Mouse (Mus musculus) hindbrain, embryonic 11.5 days (tissue): ENCODE data around the gene Pacs1. TPM values are rescaled to one million over a fixed set of nuclear protein-coding genes. Genes with fewer than 3 reads are reported as not detected.

Experiments used
- ATAC-seq: fragments of 200-750 bp; cut with Nextera tagmentation; 2 replicates; pipeline ENCODE4 v1.8.0; 2017; ENCODE audit warnings: mild to moderate bottlenecking, moderate TSS enrichment, moderate library complexity; ENCODE audit not compliant: low FRiP score
- DNase-seq: peaks from one replicate; pipeline ENCODE4 v3.0.0-alpha.2; 2015; ENCODE audit warnings: low spot score
- H3K27ac ChIP-seq: fragments of 300-500 bp; sonication (generic); 2 replicates; pipeline ENCODE4 v1.5.1; 2014; ENCODE audit warnings: mild to moderate bottlenecking, low read depth, low read length
- H3K27me3 ChIP-seq: fragments of 300-500 bp; sonication (generic); 2 replicates; pipeline ENCODE4 v1.6.1; 2014; ENCODE audit warnings: mild to moderate bottlenecking, low read length, moderate library complexity, mixed read lengths; ENCODE audit not compliant: control insufficient read depth, insufficient read depth
- H3K36me3 ChIP-seq: fragments of 300-500 bp; sonication (generic); 2 replicates; pipeline ENCODE4 v1.6.1; 2014; ENCODE audit warnings: mild to moderate bottlenecking, low read length, moderate library complexity, mixed read lengths; ENCODE audit not compliant: control insufficient read depth, insufficient read depth
- H3K4me1 ChIP-seq: fragments of 300-500 bp; sonication (generic); replicated peaks from 2 replicates; pipeline ENCODE4 v1.6.1; 2014; ENCODE audit warnings: low read length, mixed read lengths; ENCODE audit not compliant: control insufficient read depth, insufficient read depth
- H3K4me2 ChIP-seq: fragments of 300-500 bp; sonication (generic); replicated peaks from 2 replicates; pipeline ENCODE4 v1.6.1; 2014; ENCODE audit warnings: mild to moderate bottlenecking, low read depth, low read length
- H3K4me3 ChIP-seq: fragments of 300-500 bp; sonication (generic); 2 replicates; pipeline ENCODE4 v1.5.1; 2014; ENCODE audit warnings: low read depth, low read length
- H3K9ac ChIP-seq: fragments of 300-500 bp; sonication (generic); 2 replicates; pipeline ENCODE4 v1.6.1; 2014; ENCODE audit warnings: low read depth, low read length
- H3K9me3 ChIP-seq: fragments of 300-500 bp; sonication (generic); 2 replicates; pipeline ENCODE4 v1.6.1; 2016; ENCODE audit warnings: low read length; ENCODE audit not compliant: control insufficient read depth
- WGBS: fragments of 180-500 bp; shearing (Covaris S2); extraction: QIAGEN DNeasy Blood & Tissue Kit; methylation state at CpG from one replicate; pipeline ENCODE4 v1.1.7; 2014; 5-methylcytosine and 5-hydroxymethylcytosine counted together
- polyA plus RNA-seq: library from polyadenylated mRNA; unstranded; fragments of >200 nt; fragmentation: Nextera tagmentation; extraction: Ambion mirVana; gene quantifications from 2 replicates; pipeline ENCODE4 v1.2.1, GENCODE M21; 2014

The Pacs1 gene
- polyA plus RNA-seq: 23.2 and 23.4 TPM in 2 replicates

GRCm38 (mm10) chr19:5272801-5273733 lies at the start of gene Pacs1:
Gene Pacs1, minus strand, starts transcription at chr19:5273119.
- H3K4me2 ChIP-seq: peak within 1 kb of the TSS; percentile 95
- H3K27me3 ChIP-seq: no peaks in the 10 kb centered on the region
- H3K4me1 ChIP-seq: peaks cover 12% of the 10 kb centered on the region
- under 1% methylated on average over 82 of the region's 97 CpGs for WGBS
- H3K9me3 ChIP-seq: no peaks in the 10 kb centered on the region
- ATAC-seq: peak; percentile 89
- peak within 1 kb of the TSS; percentile 90 for H3K9ac ChIP-seq
- H3K4me3 ChIP-seq: peak within 1 kb of the TSS; percentile 89
- H3K27ac ChIP-seq: peak within 1 kb of the TSS; percentile 82
- 0 out of 2 replicates have a peak, but pooled peaks cover 7% of the 10 kb centered on the region for H3K36me3 ChIP-seq
- DNase-seq: peak; percentile 95

GRCm38 (mm10) chr19:5313189-5313588 lies 40.3 kb upstream of the Pacs1 start:
- Histone ChIP-seq H3K27ac (no peak overlapping the region), H3K9ac (no peak overlapping the region), H3K9me3 (peaks cover 3% of the 10 kb centered on the region; the same call in 1 of the 2 replicates), H3K4me3 (no peak overlapping the region), H3K27me3 (no peaks in the 10 kb centered on the region), H3K4me1 (no peaks in the 10 kb centered on the region), H3K36me3 (no peaks in the 10 kb centered on the region), H3K4me2 (no peak overlapping the region)
- ATAC-seq (no peak), DNase-seq (no peak)
- 91% methylated on average over 8 of the region's 8 CpGs for WGBS

- H3K36me3 ChIP-seq: peaks cover 9% of the 10 kb centered on the region; the same call in 1 of the 2 replicates
- H3K27ac ChIP-seq: no peak overlapping the region
- no peak overlapping the region for H3K4me3 ChIP-seq
- H3K4me2 ChIP-seq: no peak overlapping the region
- DNase-seq: peak; percentile 54
- peaks cover 5% of the 10 kb centered on the region; the same call in 1 of the 2 replicates for H3K9me3 ChIP-seq
- peaks cover 12% of the 10 kb centered on the region for H3K27me3 ChIP-seq
- ATAC-seq: no peak
- H3K9ac ChIP-seq: no peak overlapping the region
- WGBS: 80% methylated on average over 7 of the region's 7 CpGs
- H3K4me1 ChIP-seq: no peaks in the 10 kb centered on the region
Observed at GRCm38 (mm10) chr19:5309025-5309424, 36.1 kb upstream of the Pacs1 start.

GRCm38 (mm10) chr19:5306968-5307734 lies 34.2 kb upstream of the Pacs1 start:
- Histone ChIP-seq H3K4me2 (peak overlapping the region; percentile 21), H3K27me3 (peaks cover 12% of the 10 kb centered on the region), H3K4me1 (no peaks in the 10 kb centered on the region), H3K36me3 (peaks cover 9% of the 10 kb centered on the region; the same call in 1 of the 2 replicates), H3K9me3 (peaks cover 5% of the 10 kb centered on the region; the same call in 1 of the 2 replicates), H3K4me3 (peak overlapping the region; percentile 17), H3K9ac (peak overlapping the region; percentile 31; the same call in 1 of the 2 replicates), H3K27ac (no peak overlapping the region)
- ATAC-seq (no peak), DNase-seq (peak; percentile 63)
- WGBS: 42% methylated on average over 98 of the region's 98 CpGs

GRCm38 (mm10) chr19:5306279-5306678 lies 33.4 kb upstream of the Pacs1 start:
- Histone ChIP-seq H3K27me3 (peaks cover 12% of the 10 kb centered on the region), H3K9me3 (peaks cover 5% of the 10 kb centered on the region; the same call in 1 of the 2 replicates), H3K4me1 (no peaks in the 10 kb centered on the region), H3K36me3 (peaks cover 9% of the 10 kb centered on the region; the same call in 1 of the 2 replicates), H3K4me2 (no peak overlapping the region), H3K9ac (no peak overlapping the region), H3K4me3 (no peak overlapping the region; the same call in 1 of the 2 replicates), H3K27ac (no peak overlapping the region)
- 81% methylated on average over 6 of the region's 6 CpGs for WGBS
- DNase-seq (peak; percentile 19), ATAC-seq (no peak)

GRCm38 (mm10) chr19:5302455-5302854 lies 29.5 kb upstream of the Pacs1 start:
- no peak overlapping the region for H3K27ac ChIP-seq
- H3K4me3 ChIP-seq: no peak overlapping the region
- WGBS: 18% methylated on average over 4 of the region's 4 CpGs
- no peak overlapping the region for H3K9ac ChIP-seq
- H3K4me1 ChIP-seq: peaks cover 5% of the 10 kb centered on the region
- no peak overlapping the region for H3K4me2 ChIP-seq
- no peak for ATAC-seq
- peaks cover 9% of the 10 kb centered on the region; the same call in 1 of the 2 replicates for H3K36me3 ChIP-seq
- peaks cover 7% of the 10 kb centered on the region for H3K27me3 ChIP-seq
- H3K9me3 ChIP-seq: peaks cover 5% of the 10 kb centered on the region; the same call in 1 of the 2 replicates
- peak; percentile 71 for DNase-seq

- H3K27ac ChIP-seq: no peak overlapping the region
- H3K4me1 ChIP-seq: peaks cover 5% of the 10 kb centered on the region
- ATAC-seq: no peak
- H3K4me2 ChIP-seq: no peak overlapping the region
- H3K9ac ChIP-seq: no peak overlapping the region
- no peaks in the 10 kb centered on the region for H3K36me3 ChIP-seq
- 78% methylated on average over 6 of the region's 6 CpGs for WGBS
- H3K9me3 ChIP-seq: no peaks in the 10 kb centered on the region
- H3K27me3 ChIP-seq: no peaks in the 10 kb centered on the region
- H3K4me3 ChIP-seq: no peak overlapping the region
- DNase-seq: no peak
Observed at GRCm38 (mm10) chr19:5300588-5300987, 27.7 kb upstream of the Pacs1 start.
